12 mouse cellular contexts compared by ENCODE assay signal in the genomic region with DNA sequence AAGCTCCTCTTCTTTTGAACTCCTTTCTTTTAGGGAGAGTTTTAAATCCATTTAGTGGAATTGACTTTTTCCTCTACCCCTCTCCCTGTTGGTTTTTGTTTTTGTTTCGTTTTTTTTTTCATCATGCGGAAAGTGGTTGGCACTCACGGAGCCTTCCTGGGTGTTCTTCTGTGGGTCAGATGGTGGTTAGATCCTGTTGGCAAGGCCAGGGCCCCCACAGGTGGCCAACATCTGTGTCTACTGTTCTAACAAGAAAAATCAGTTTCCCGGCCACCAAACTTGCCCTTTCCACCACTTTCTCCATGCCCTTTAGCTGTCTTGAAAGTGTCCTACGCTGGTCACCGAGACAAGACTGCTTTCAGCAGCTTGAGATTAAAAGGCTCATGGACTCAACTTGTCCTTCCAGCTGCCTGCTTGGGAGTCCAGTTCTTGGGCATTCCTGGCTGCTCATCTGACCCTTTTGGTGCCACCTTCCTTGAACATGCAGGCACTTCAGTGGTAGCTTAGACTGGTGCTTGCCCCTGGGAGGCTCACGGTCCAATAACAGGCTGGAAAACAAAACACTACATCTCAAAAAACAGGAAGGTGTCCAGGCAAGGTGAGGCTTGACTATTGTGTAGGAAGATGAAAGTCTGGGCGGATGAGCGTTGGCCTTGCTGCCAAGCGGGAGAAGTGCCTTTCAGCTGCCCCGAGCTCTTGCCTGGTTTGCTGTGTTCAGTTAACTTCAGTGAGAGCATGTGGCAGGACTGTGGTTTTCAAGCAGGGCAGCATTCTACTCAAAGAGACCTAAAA. TPM values are rescaled to one million over a fixed set of nuclear protein-coding genes. Genes with fewer than 3 reads are reported as not detected.
DNase-seq lines count a peak whose midpoint lies in the region; ATAC-seq and TF ChIP-seq lines count a peak whose summit lies in the region.
"Had no signal": no experiment of that assay in that cellular context is flagged by ENCODE, and none has a peak within 500 bp of the region (broad histone marks: within the 10 kb centered on the region; RNA-seq: fewer than 3 reads in every experiment).

No protein-coding gene starts in this region.

- DNase-seq in heart, adult 2 months, result no peak
- no peak for DNase-seq in heart, postnatal 36 days
- no peak for DNase-seq in spleen, adult 18-20 months
- DNase-seq in kidney, postnatal 25 days, result no peak
- DNase-seq: gastrocnemius, postnatal 36 days had no signal

- H3K9me3 ChIP-seq in embryonic facial prominence, embryonic 13.5 days, result no peaks in the 10 kb centered on the region
- no peaks in the 10 kb centered on the region for H3K9me3 ChIP-seq in stomach, embryonic 15.5 days
- H3K9me3 ChIP-seq in intestine, embryonic 15.5 days, result no peaks in the 10 kb centered on the region
- H3K9me3 ChIP-seq: lung, embryonic 15.5 days had no signal

- intact Hi-C loops in heart, adult 2 months (cut with DNase I), result loop anchor here (10.0 kb wide), 1 partner anchor 278 kb away; no protein-coding TSS in a partner anchor
- intact Hi-C loops in heart, postnatal 36 days (cut with DNase I), result loop anchor here (10.0 kb wide), 1 partner anchor 82 kb away; no protein-coding TSS in a partner anchor

- H3K79me2 ChIP-seq in heart, adult 2 months (replicated peaks; ENCODE audit: control insufficient read depth, insufficient read depth, low read length), result no peaks in the 10 kb centered on the region

- H3K4me3 ChIP-seq in heart, adult 2 months, result no peak overlapping the region
- no peak overlapping the region for H3K4me3 ChIP-seq in brown adipose tissue, adult 24 weeks (ENCODE audit: insufficient read depth, low read depth, low read length)
- H3K4me3 ChIP-seq in embryonic facial prominence, embryonic 13.5 days, result no peak overlapping the region
- no peak overlapping the region for H3K4me3 ChIP-seq in stomach, embryonic 15.5 days (replicated peaks)
- no peak overlapping the region for H3K4me3 ChIP-seq in intestine, embryonic 15.5 days (replicated peaks)
- H3K4me3 ChIP-seq: lung, embryonic 15.5 days had no signal

- TF ChIP-seq CTCF in heart, adult 2 months (IDR thresholded peaks at IDR 0.05), result no peak

- TF ChIP-seq EP300 in heart, adult 2 months (IDR thresholded peaks at IDR 0.05; ENCODE audit: insufficient read depth, low read depth, low read length), result no peak

- H3K36me3 ChIP-seq in heart, adult 2 months (ENCODE audit: control insufficient read depth, insufficient read depth, low read length), result peaks cover 6% of the 10 kb centered on the region
- H3K36me3 ChIP-seq in embryonic facial prominence, embryonic 13.5 days, result peaks cover 44% of the 10 kb centered on the region
- peaks cover 22% of the 10 kb centered on the region for H3K36me3 ChIP-seq in stomach, embryonic 15.5 days
- H3K36me3 ChIP-seq in intestine, embryonic 15.5 days, result peaks cover 5% of the 10 kb centered on the region

- ATAC-seq in embryonic facial prominence, embryonic 13.5 days (ENCODE audit: insufficient number of reproducible peaks, insufficient read depth, low FRiP score, low TSS enrichment, low read depth), result no peak
- ATAC-seq in stomach, embryonic 15.5 days (ENCODE audit: insufficient read depth, low FRiP score, low read depth), result no peak
- no peak for ATAC-seq in intestine, embryonic 15.5 days
- ATAC-seq: CD4-positive, CD25-positive, alpha-beta regulatory T cell, adult 4 months had no signal

- no peak for TF ChIP-seq POLR2A in heart, adult 2 months (IDR thresholded peaks at IDR 0.05; ENCODE audit: insufficient read depth, low read depth, low read length)

- peaks cover 2% of the 10 kb centered on the region for H3K4me1 ChIP-seq in heart, adult 2 months (ENCODE audit: control insufficient read depth, insufficient read depth, low read length)
- H3K4me1 ChIP-seq in brown adipose tissue, adult 24 weeks (ENCODE audit: control insufficient read depth, insufficient read depth, insufficient read length, low read length), result peaks cover 9% of the 10 kb centered on the region; the same call in 1 of the 2 replicates
- H3K4me1 ChIP-seq in embryonic facial prominence, embryonic 13.5 days, result peaks cover 25% of the 10 kb centered on the region
- H3K4me1 ChIP-seq in stomach, embryonic 15.5 days, result no peaks in the 10 kb centered on the region
- H3K4me1 ChIP-seq in intestine, embryonic 15.5 days (replicated peaks), result no peaks in the 10 kb centered on the region
- H3K4me1 ChIP-seq: lung, embryonic 15.5 days had no signal

- no peak overlapping the region for H3K9ac ChIP-seq in heart, adult 2 months (ENCODE audit: low read depth, low read length)
- no peak overlapping the region; the same call in 1 of the 2 replicates for H3K9ac ChIP-seq in embryonic facial prominence, embryonic 13.5 days
- no peak overlapping the region for H3K9ac ChIP-seq in stomach, embryonic 15.5 days
- no peak overlapping the region for H3K9ac ChIP-seq in intestine, embryonic 15.5 days
- H3K9ac ChIP-seq: lung, embryonic 15.5 days had no signal

- WGBS in heart, adult 2 months, result 73% methylated on average over 11 of the region's 11 CpGs
- WGBS in embryonic facial prominence, embryonic 13.5 days, result 63% methylated on average over 11 of the region's 11 CpGs
- WGBS in stomach, embryonic 15.5 days, result 71% methylated on average over 11 of the region's 11 CpGs
- WGBS in intestine, embryonic 15.5 days, result 73% methylated on average over 11 of the region's 11 CpGs

- H3K4me2 ChIP-seq in embryonic facial prominence, embryonic 13.5 days, result no peak overlapping the region
- no peak overlapping the region for H3K4me2 ChIP-seq in stomach, embryonic 15.5 days
- no peak overlapping the region for H3K4me2 ChIP-seq in intestine, embryonic 15.5 days (replicated peaks)
- H3K4me2 ChIP-seq: lung, embryonic 15.5 days; midbrain, embryonic 11.5 days had no signal

- peak overlapping the region; percentile 34; the same call in 1 of the 2 replicates for H3K27ac ChIP-seq in heart, adult 2 months
- peak overlapping the region; percentile 24; the same call in 1 of the 2 replicates for H3K27ac ChIP-seq in brown adipose tissue, adult 24 weeks (replicated peaks; ENCODE audit: low read depth, low read length)
- H3K27ac ChIP-seq in embryonic facial prominence, embryonic 13.5 days, result peak overlapping the region; percentile 83
- H3K27ac ChIP-seq in stomach, embryonic 15.5 days, result peak overlapping the region; percentile 51
- no peak overlapping the region for H3K27ac ChIP-seq in intestine, embryonic 15.5 days
- H3K27ac ChIP-seq: lung, embryonic 15.5 days had no signal

- no peaks in the 10 kb centered on the region for H3K27me3 ChIP-seq in heart, adult 2 months (ENCODE audit: control insufficient read depth, insufficient read depth, low read length)
- H3K27me3 ChIP-seq in embryonic facial prominence, embryonic 13.5 days, result no peaks in the 10 kb centered on the region
- no peaks in the 10 kb centered on the region for H3K27me3 ChIP-seq in stomach, embryonic 15.5 days (replicated peaks)
- H3K27me3 ChIP-seq in intestine, embryonic 15.5 days (replicated peaks), result no peaks in the 10 kb centered on the region
- H3K27me3 ChIP-seq: lung, embryonic 15.5 days had no signal

RNA-seq across cellular contexts. Expression of a gene that starts 8.4 kb away (rescaled TPM):
- 10 to 100 TPM; 34.2 to 41.3 TPM for total RNA-seq in heart, adult 2 months (2021)
- 47.2 and 74.2 TPM in 2 replicates for polyA plus RNA-seq in heart, adult 2 months (2012; rRNA removed)
- 10 to 100 TPM; 35.7 to 37.6 TPM for total RNA-seq in heart, postnatal 36 days (2021)
- 36.4 and 42.8 TPM in 2 replicates for polyA plus RNA-seq in brown adipose tissue, adult 24 weeks (2012; ENCODE audit: insufficient read depth, insufficient read length, missing spikeins)
- polyA plus RNA-seq in embryonic facial prominence, embryonic 13.5 days (2015; fragmentation: Nextera tagmentation; extraction: Ambion mirVana), result 120 and 133 TPM in 2 replicates
- 96.3 and 105 TPM in 2 replicates for polyA plus RNA-seq in stomach, embryonic 15.5 days (2015; fragmentation: Nextera tagmentation; extraction: Ambion mirVana)
- polyA plus RNA-seq in intestine, embryonic 15.5 days (2015; fragmentation: Nextera tagmentation; extraction: Ambion mirVana), result 103 and 108 TPM in 2 replicates

RNA-seq across cellular contexts. Expression of a gene that starts 21.0 kb away (rescaled TPM):
- 100 to 1,000 TPM; 155 to 170 TPM for total RNA-seq in heart, adult 2 months (2021)
- 69.3 and 112 TPM in 2 replicates for polyA plus RNA-seq in heart, adult 2 months (2012; rRNA removed)
- total RNA-seq in heart, postnatal 36 days (2021), result 100 to 1,000 TPM; 175 to 193 TPM
- 83.2 and 94.8 TPM in 2 replicates for polyA plus RNA-seq in brown adipose tissue, adult 24 weeks (2012; ENCODE audit: insufficient read depth, insufficient read length, missing spikeins)
- polyA plus RNA-seq in embryonic facial prominence, embryonic 13.5 days (2015; fragmentation: Nextera tagmentation; extraction: Ambion mirVana), result 147 and 185 TPM in 2 replicates
- polyA plus RNA-seq in stomach, embryonic 15.5 days (2015; fragmentation: Nextera tagmentation; extraction: Ambion mirVana), result 142 and 151 TPM in 2 replicates
- 127 and 130 TPM in 2 replicates for polyA plus RNA-seq in intestine, embryonic 15.5 days (2015; fragmentation: Nextera tagmentation; extraction: Ambion mirVana)

RNA-seq across cellular contexts. Expression of a gene that starts 56.1 kb away (rescaled TPM):
- 1 to 10 TPM; 8.6 to 10.0 TPM for total RNA-seq in heart, adult 2 months (2021)
- polyA plus RNA-seq in heart, adult 2 months (2012; rRNA removed), result 9.1 and 19.0 TPM in 2 replicates
- 10 to 100 TPM in 1 of 2 experiments, 1 to 10 TPM in 1; 7.0 to 10.3 TPM for total RNA-seq in heart, postnatal 36 days (2021)
- 11.0 and 14.8 TPM in 2 replicates for polyA plus RNA-seq in brown adipose tissue, adult 24 weeks (2012; ENCODE audit: insufficient read depth, insufficient read length, missing spikeins)
- 13.3 and 17.4 TPM in 2 replicates for polyA plus RNA-seq in embryonic facial prominence, embryonic 13.5 days (2015; fragmentation: Nextera tagmentation; extraction: Ambion mirVana)
- polyA plus RNA-seq in stomach, embryonic 15.5 days (2015; fragmentation: Nextera tagmentation; extraction: Ambion mirVana), result 13.7 and 17.5 TPM in 2 replicates
- polyA plus RNA-seq in intestine, embryonic 15.5 days (2015; fragmentation: Nextera tagmentation; extraction: Ambion mirVana), result 9.6 and 10.7 TPM in 2 replicates
